Mouse (Mus musculus): ENCODE measurements around the gene Telo2. TPM values are rescaled to one million over a fixed set of nuclear protein-coding genes. Genes with fewer than 3 reads are reported as not detected.
"Not testable (repeated sequence)": the region's sequence is repeated elsewhere in the genome, so short reads cannot be mapped to it uniquely, and the experiment has no call there.

The Telo2 gene
- polyA plus RNA-seq, 1 experiment, result 39.5 TPM

DNA sequence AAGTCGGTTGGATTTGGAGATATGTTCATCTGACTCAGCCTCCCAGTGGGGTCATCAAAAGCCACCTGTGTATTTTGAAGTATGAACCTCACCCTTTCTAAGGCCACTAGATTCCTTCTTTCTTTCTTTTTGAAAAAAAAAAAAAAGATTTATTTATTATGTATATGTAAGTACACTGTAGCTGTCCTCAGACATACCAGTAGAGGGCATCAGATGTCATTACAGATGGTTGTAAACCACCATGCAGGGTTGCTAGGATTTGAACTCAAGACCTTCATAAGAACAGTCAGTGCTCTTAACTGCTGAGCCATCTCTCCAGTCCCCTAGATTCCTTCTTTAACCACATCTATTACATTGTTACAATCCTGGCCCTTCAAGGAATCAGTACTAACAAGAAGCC lies 14.3 kb upstream of the Telo2 start:
- H3K4me1 ChIP-seq (ENCODE audit: control insufficient read depth, insufficient read depth, low read length), result peaks cover 7% of the 10 kb centered on the region
- WGBS, result 70% methylated on average over 1 of the region's 1 CpGs

DNA sequence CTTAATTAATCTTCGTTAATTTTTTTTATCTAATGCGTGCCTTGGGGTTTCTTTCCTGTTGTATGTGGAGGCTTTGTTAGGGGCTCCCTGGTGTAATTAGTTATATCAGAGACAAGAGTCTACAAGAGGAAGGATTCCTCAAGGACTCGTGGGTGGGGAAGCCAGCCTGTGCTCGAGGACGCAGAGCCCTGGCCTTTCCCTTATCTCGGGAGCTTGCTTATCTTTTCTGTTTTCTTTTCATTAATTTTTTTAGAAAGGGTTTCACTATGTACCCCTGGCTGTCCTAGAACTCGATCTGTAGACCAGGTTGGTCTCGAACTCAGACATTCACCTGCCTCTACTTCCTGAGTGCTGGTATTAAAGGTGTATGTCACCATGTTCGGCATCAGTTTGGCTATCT lies 11.9 kb upstream of the Telo2 start:
- Histone ChIP-seq H3K27me3 (ENCODE audit: control insufficient read depth, insufficient read depth, low read length) (no peaks in the 10 kb centered on the region), H3K27ac (ENCODE audit: insufficient read depth, low read length) (no peak overlapping the region), H3K4me1 (ENCODE audit: control insufficient read depth, insufficient read depth, low read length) (no peaks in the 10 kb centered on the region), H3K4me3 (replicated peaks; ENCODE audit: insufficient read depth, low read depth, low read length) (no peak overlapping the region)
- WGBS, result 76% methylated on average over 9 of the region's 9 CpGs
- TF ChIP-seq POLR2A (IDR thresholded peaks at IDR 0.05; ENCODE audit: borderline replicate concordance, insufficient read depth, low read length), result no peak
- no peak for DNase-seq

More for the DNA sequence above, 14.3 kb upstream of the Telo2 start:
- no peak overlapping the region for H3K27ac ChIP-seq (ENCODE audit: insufficient read depth, low read length)
- TF ChIP-seq POLR2A (IDR thresholded peaks at IDR 0.05; ENCODE audit: borderline replicate concordance, insufficient read depth, low read length) (no peak), CTCF (IDR thresholded peaks at IDR 0.05; ENCODE audit: borderline replicate concordance, insufficient read depth, low read depth, low read length) (no peak)
- no peak overlapping the region for H3K4me3 ChIP-seq (replicated peaks; ENCODE audit: insufficient read depth, low read depth, low read length)
- no peak for DNase-seq
- no peaks in the 10 kb centered on the region for H3K27me3 ChIP-seq (ENCODE audit: control insufficient read depth, insufficient read depth, low read length)

DNA sequence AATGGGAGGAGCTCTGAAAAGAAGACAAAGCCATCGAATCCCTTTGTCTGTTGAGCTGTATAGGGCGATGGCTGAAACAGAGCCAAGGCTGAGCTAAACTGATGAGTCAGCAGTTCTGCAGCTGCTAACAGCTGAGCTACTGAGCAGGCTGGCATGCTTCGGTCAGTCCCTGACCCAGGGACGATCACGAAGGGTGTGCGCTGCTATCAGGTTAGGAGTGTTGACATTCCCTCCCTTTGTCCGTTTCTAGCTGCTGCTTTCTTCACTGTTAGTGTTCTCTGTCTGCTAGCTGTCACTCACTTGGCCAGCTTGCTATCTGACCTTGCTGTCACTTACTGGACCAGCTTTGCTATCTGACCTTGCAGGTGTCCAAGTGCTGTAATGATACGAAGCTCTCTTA lies 11.3 kb upstream of the Telo2 start:
- no peak for DNase-seq
- WGBS, result 44% methylated on average over 8 of the region's 8 CpGs
- no peak for TF ChIP-seq POLR2A (IDR thresholded peaks at IDR 0.05; ENCODE audit: borderline replicate concordance, insufficient read depth, low read length)
- no peak for TF ChIP-seq CTCF (IDR thresholded peaks at IDR 0.05; ENCODE audit: borderline replicate concordance, insufficient read depth, low read depth, low read length)
- H3K4me3 ChIP-seq (replicated peaks; ENCODE audit: insufficient read depth, low read depth, low read length), result no peak overlapping the region
- H3K4me1 ChIP-seq (ENCODE audit: control insufficient read depth, insufficient read depth, low read length), result no peaks in the 10 kb centered on the region
- no peak overlapping the region for H3K27ac ChIP-seq (ENCODE audit: insufficient read depth, low read length)
- H3K27me3 ChIP-seq (ENCODE audit: control insufficient read depth, insufficient read depth, low read length), result no peaks in the 10 kb centered on the region

DNA sequence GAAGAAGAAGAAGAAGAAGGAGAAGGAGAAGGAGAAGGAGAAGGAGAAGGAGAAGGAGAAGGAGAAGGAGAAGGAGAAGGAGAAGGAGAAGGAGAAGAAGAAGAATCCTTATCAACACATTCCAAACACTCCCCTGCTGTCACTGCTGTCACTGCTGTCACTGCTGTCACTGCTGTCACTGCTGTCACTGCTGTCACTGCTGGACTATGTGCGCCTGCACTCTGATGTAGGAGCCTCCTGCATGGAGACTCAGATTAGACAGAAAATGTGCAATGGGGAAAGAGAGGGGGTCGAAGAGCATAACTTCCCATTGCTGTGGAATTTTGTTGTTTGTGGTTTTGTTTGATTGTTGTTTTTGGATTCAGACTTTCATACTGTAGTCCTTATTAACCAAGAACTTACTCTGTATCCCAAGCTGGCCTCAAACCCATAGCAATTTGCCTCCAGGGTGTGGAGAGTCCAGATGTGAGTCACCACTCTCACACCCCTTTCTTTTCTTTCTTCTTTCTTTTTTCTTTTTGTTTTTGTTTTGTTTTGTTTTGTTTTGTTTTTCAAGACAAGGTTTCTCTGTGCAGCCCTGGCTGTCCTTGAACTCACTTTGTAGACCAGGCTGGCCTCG lies 9.8 kb upstream of the Telo2 start:
- not testable (repeated sequence) for H3K4me1 ChIP-seq (ENCODE audit: control insufficient read depth, insufficient read depth, low read length); H3K27ac ChIP-seq (ENCODE audit: insufficient read depth, low read length); H3K4me3 ChIP-seq (replicated peaks; ENCODE audit: insufficient read depth, low read depth, low read length); DNase-seq; H3K27me3 ChIP-seq (ENCODE audit: control insufficient read depth, insufficient read depth, low read length)
- WGBS, result 65% methylated on average over 3 of the region's 3 CpGs

DNA sequence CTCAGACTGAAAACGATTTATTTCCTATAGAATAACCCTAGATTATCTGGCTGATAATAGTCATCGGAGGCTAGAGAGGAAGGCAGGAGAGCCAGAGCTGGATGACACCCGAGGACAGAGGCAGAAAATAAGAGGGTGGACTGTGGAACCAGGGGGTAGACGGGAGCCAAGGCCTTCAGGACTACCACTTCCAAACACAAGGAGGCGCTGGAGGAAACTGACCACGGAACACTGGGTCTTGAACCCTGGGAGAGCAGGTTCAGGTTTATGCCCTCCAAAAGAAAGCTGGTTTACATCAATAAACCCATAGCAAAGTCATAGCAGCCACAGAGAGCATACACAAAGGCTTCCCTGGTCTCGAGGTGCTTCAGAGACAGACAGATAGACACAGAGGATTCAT lies 8.2 kb upstream of the Telo2 start:
- DNase-seq, result no peak
- Histone ChIP-seq H3K27me3 (ENCODE audit: control insufficient read depth, insufficient read depth, low read length) (no peaks in the 10 kb centered on the region), H3K4me3 (replicated peaks; ENCODE audit: insufficient read depth, low read depth, low read length) (no peak overlapping the region), H3K27ac (ENCODE audit: insufficient read depth, low read length) (no peak overlapping the region), H3K4me1 (ENCODE audit: control insufficient read depth, insufficient read depth, low read length) (no peaks in the 10 kb centered on the region)
- 31% methylated on average over 7 of the region's 7 CpGs for WGBS
- TF ChIP-seq POLR2A (IDR thresholded peaks at IDR 0.05; ENCODE audit: borderline replicate concordance, insufficient read depth, low read length), result no peak
- TF ChIP-seq CTCF (IDR thresholded peaks at IDR 0.05; ENCODE audit: borderline replicate concordance, insufficient read depth, low read depth, low read length), result peak; percentile 41; the same call in 1 of the 2 replicates

DNA sequence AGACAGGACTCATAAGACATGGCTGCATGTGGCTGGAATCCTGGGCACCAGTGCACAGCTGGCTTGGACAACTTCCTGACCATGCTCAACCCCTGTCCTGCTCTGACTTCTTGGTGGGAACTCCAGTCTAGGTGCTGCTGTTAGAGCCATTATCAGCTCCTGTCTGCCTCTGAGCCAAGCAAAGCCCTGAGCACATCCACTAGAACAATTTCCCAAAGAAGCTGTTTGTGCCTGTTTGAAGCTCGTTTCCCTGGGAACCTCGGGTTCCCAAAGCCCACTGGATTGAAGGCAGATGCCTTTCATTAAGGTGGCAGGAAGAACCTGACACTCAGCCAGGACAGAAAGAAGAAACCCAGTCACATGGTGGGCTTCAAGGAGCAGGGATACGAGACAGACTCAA lies 4.6 kb upstream of the Telo2 start, which contains the start of gene Ptx4:
Ptx4 (plus strand) TSS at position 355 of the 400 bp plus-strand sequence.
- DNase-seq, result no peak
- 39% methylated on average over 3 of the region's 3 CpGs for WGBS
- Histone ChIP-seq H3K27ac (ENCODE audit: insufficient read depth, low read length) (no peak within 1 kb of the TSS), H3K4me3 (replicated peaks; ENCODE audit: insufficient read depth, low read depth, low read length) (no peak within 1 kb of the TSS), H3K4me1 (ENCODE audit: control insufficient read depth, insufficient read depth, low read length) (no peaks in the 10 kb centered on the region; the same call in 1 of the 2 replicates), H3K27me3 (ENCODE audit: control insufficient read depth, insufficient read depth, low read length) (no peaks in the 10 kb centered on the region)
- TF ChIP-seq POLR2A (IDR thresholded peaks at IDR 0.05; ENCODE audit: borderline replicate concordance, insufficient read depth, low read length), result no peak

DNA sequence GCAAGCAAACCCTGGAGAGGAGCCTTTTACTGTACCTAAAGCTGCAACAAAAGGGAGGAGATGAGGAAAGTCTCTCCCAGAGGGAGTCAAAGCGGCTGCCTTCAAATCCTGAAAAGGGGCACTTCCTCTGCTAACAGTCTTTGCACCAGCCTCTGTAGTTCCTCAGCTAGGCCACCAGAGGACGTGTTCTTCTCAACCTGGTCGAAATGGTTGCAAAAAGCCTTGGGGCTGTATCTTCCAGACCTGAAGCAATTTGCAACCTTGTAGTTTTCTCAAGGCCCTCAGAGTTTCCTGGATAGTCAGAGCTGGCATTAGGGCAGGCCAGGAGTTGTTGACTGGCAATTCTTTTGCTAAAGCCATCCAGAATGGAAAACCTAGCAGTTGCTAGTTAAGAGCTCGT lies 1.5 kb upstream of the Telo2 start:
- no peak overlapping the region for H3K27ac ChIP-seq (ENCODE audit: insufficient read depth, low read length)
- H3K4me3 ChIP-seq (replicated peaks; ENCODE audit: insufficient read depth, low read depth, low read length), result no peak overlapping the region
- no peak for DNase-seq
- H3K4me1 ChIP-seq (ENCODE audit: control insufficient read depth, insufficient read depth, low read length), result peaks cover 8% of the 10 kb centered on the region
- 33% methylated on average over 4 of the region's 4 CpGs for WGBS
- no peak for TF ChIP-seq POLR2A (IDR thresholded peaks at IDR 0.05; ENCODE audit: borderline replicate concordance, insufficient read depth, low read length)
- peak; percentile 38; the same call in 1 of the 2 replicates for TF ChIP-seq CTCF (IDR thresholded peaks at IDR 0.05; ENCODE audit: borderline replicate concordance, insufficient read depth, low read depth, low read length)
- H3K27me3 ChIP-seq (ENCODE audit: control insufficient read depth, insufficient read depth, low read length), result no peaks in the 10 kb centered on the region

DNA sequence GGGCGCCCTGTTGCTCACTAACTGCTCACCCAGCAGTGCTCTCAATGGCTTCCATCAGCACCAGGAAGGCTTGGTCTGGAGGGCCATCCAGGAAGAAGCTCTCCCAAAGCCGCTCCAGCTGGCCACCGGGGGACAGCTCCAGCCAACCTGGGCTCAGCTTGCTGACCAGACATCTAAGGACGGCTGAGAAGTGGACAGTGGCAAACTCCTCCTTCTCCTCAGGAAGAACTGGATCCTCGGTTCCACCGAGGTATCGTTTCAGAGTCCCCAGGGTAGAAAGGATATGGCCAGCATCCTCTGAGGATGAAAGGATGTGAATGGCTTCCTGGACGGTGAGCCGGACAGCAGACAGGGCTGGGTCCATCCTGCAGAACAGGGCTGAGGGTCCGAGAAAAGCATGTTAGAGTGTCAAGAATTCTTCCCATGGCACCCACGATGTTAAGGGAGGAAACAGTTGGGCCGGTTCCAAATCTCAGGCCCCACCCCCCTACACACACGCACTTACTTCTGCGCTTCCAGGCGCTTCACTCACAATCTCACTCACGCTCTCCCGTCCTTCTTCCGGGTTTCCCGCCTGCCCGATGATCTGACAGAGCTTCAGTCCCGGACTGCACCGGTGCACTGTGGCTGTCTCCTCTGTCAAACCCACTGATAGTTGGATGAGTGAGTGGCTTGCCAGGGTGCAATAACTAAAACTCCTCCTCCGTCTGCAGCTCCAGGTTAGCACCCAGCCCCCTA lies 690 bp downstream of the Telo2 start:
- peak overlapping the region; percentile 94 for H3K27ac ChIP-seq (ENCODE audit: insufficient read depth, low read length)
- H3K4me1 ChIP-seq (ENCODE audit: control insufficient read depth, insufficient read depth, low read length), result peaks cover 27% of the 10 kb centered on the region
- H3K27me3 ChIP-seq (ENCODE audit: control insufficient read depth, insufficient read depth, low read length), result no peaks in the 10 kb centered on the region
- no peak for TF ChIP-seq CTCF (IDR thresholded peaks at IDR 0.05; ENCODE audit: borderline replicate concordance, insufficient read depth, low read depth, low read length)
- no peak for TF ChIP-seq POLR2A (IDR thresholded peaks at IDR 0.05; ENCODE audit: borderline replicate concordance, insufficient read depth, low read length)
- DNase-seq, result peak in 1 of 2 experiments; percentile 32
- peak overlapping the region; percentile 79 for H3K4me3 ChIP-seq (replicated peaks; ENCODE audit: insufficient read depth, low read depth, low read length)
- WGBS, result 4% methylated on average over 23 of the region's 23 CpGs
